In genomic region chr12:77177811-77178578, GRCm38 (mm10) we compare ENCODE assay signal across 8 mouse cellular contexts. TPM values are rescaled to one million over a fixed set of nuclear protein-coding genes. Genes with fewer than 3 reads are reported as not detected.
A peak's percentile ranks its signal among the peaks of the same experiment; 100 is the strongest.
DNase-seq lines count a peak whose midpoint lies in the region; ATAC-seq lines count a peak whose summit lies in the region.

No protein-coding gene starts in this region.

- H3K4me3 ChIP-seq in kidney, embryonic 14.5 days (ENCODE audit: low read length) = no peak overlapping the region

- DNase-seq in kidney, adult 11 months = peak; percentile 88
- peak; percentile 43 for DNase-seq in embryo, embryonic 11 days
- peak; percentile 11 to 41 for DNase-seq in kidney, postnatal 4 days
- peak; percentile 19 for DNase-seq in retina, embryonic 14.5 days (ENCODE audit: low spot score)
- DNase-seq in right cerebral cortex, postnatal 14 days = no peak
- no peak for DNase-seq in frontal cortex, postnatal 10 days (ENCODE audit: low spot score in 2 of 2)
- no peak for DNase-seq in cerebellum, adult 18-20 months

- no peaks in the 10 kb centered on the region for H3K9me3 ChIP-seq in kidney, embryonic 14.5 days (ENCODE audit: control insufficient read depth, low read length)

- no peaks in the 10 kb centered on the region for H3K27me3 ChIP-seq in kidney, embryonic 14.5 days (ENCODE audit: control insufficient read depth, insufficient read depth, low read length)

- no peak overlapping the region for H3K9ac ChIP-seq in kidney, embryonic 14.5 days (ENCODE audit: low read depth, low read length)

- H3K4me1 ChIP-seq in kidney, embryonic 14.5 days (ENCODE audit: control insufficient read depth, insufficient read depth, low read length) = peaks cover 3% of the 10 kb centered on the region; the same call in 1 of the 2 replicates

- no peak overlapping the region for H3K27ac ChIP-seq in kidney, embryonic 14.5 days (ENCODE audit: low read depth, low read length)

- WGBS in kidney, embryonic 14.5 days = 42% methylated on average over 15 of the region's 15 CpGs

- H3K36me3 ChIP-seq in kidney, embryonic 14.5 days (ENCODE audit: control insufficient read depth, insufficient read depth, low read length) = no peaks in the 10 kb centered on the region

- no peak for ATAC-seq in kidney, embryonic 14.5 days (ENCODE audit: low FRiP score, low TSS enrichment)

- H3K4me2 ChIP-seq in kidney, embryonic 14.5 days (replicated peaks; ENCODE audit: low read depth, low read length) = no peak overlapping the region

RNA-seq across cellular contexts. Expression of gene Fut8, which starts 59.9 kb away (rescaled TPM):
- polyA plus RNA-seq in kidney, embryonic 14.5 days (2014; fragmentation: Nextera tagmentation; extraction: Ambion mirVana) = 17.2 and 25.7 TPM in 2 replicates

Comparison
In these comparisons a context has a peak if more than half of its experiments do, and no peak if none do; other contexts are left out.
1. DNase-seq: peak in kidney, adult 11 months (single experiment), embryo, embryonic 11 days (single experiment), kidney, postnatal 4 days (2 of 2) and retina, embryonic 14.5 days (single experiment); none in right cerebral cortex, postnatal 14 days (single experiment), frontal cortex, postnatal 10 days (0 of 2) and cerebellum, adult 18-20 months (0 of 2).